Mouse (Mus musculus) heart, embryonic 12.5 days (tissue): ENCODE results near the gene Il1b. TPM values are rescaled to one million over a fixed set of nuclear protein-coding genes. Genes with fewer than 3 reads are reported as not detected.

ENCODE experiments used
- ATAC-seq: fragments of 200-750 bp; cut with Nextera tagmentation; 2 replicates; pipeline ENCODE4 v1.8.0; 2017; ENCODE audit warnings: moderate TSS enrichment, moderate library complexity; ENCODE audit not compliant: insufficient number of reproducible peaks, low FRiP score
- H3K27ac ChIP-seq: fragments of 300-500 bp; sonication (generic); 2 replicates; pipeline ENCODE4 v1.5.1; 2016; ENCODE audit warnings: mild to moderate bottlenecking, moderate library complexity; ENCODE audit not compliant: poor library complexity, severe bottlenecking
- H3K27me3 ChIP-seq: fragments of 300-500 bp; sonication (generic); replicated peaks from 2 replicates; pipeline ENCODE4 v1.6.1; 2016; ENCODE audit warnings: mild to moderate bottlenecking, moderate library complexity
- H3K36me3 ChIP-seq: fragments of 300-500 bp; sonication (generic); 2 replicates; pipeline ENCODE4 v1.6.1; 2016; ENCODE audit warnings: mild to moderate bottlenecking, moderate library complexity
- H3K4me1 ChIP-seq: fragments of 300-500 bp; sonication (generic); replicated peaks from 2 replicates; pipeline ENCODE4 v1.6.1; 2016; ENCODE audit warnings: mild to moderate bottlenecking
- H3K4me2 ChIP-seq: fragments of 300-500 bp; sonication (generic); 2 replicates; pipeline ENCODE4 v1.6.1; 2016; ENCODE audit warnings: mild to moderate bottlenecking, moderate library complexity
- H3K4me3 ChIP-seq: fragments of 300-500 bp; sonication (generic); 2 replicates; pipeline ENCODE4 v1.5.1; 2016; ENCODE audit warnings: mild to moderate bottlenecking
- H3K9ac ChIP-seq: fragments of 300-500 bp; sonication (generic); 2 replicates; pipeline ENCODE4 v1.6.1; 2016; ENCODE audit warnings: mild to moderate bottlenecking, moderate library complexity
- H3K9me3 ChIP-seq: fragments of 300-500 bp; sonication (generic); replicated peaks from 2 replicates; pipeline ENCODE4 v1.6.1; 2016; ENCODE audit warnings: mild to moderate bottlenecking, moderate library complexity
- WGBS: fragments of 180-500 bp; shearing (Covaris S2); methylation state at CpG from one replicate; pipeline ENCODE4 v1.1.7; 2016; 5-methylcytosine and 5-hydroxymethylcytosine counted together
- polyA plus RNA-seq: library from polyadenylated mRNA; unstranded; fragments of >200 nt; fragmentation: Nextera tagmentation; extraction: Ambion mirVana; gene quantifications from 2 replicates; pipeline ENCODE4 v1.2.1, GENCODE M21; 2016

The Il1b gene
- polyA plus RNA-seq, 1 experiment from 2014 or later, result 0.17 TPM

DNA sequence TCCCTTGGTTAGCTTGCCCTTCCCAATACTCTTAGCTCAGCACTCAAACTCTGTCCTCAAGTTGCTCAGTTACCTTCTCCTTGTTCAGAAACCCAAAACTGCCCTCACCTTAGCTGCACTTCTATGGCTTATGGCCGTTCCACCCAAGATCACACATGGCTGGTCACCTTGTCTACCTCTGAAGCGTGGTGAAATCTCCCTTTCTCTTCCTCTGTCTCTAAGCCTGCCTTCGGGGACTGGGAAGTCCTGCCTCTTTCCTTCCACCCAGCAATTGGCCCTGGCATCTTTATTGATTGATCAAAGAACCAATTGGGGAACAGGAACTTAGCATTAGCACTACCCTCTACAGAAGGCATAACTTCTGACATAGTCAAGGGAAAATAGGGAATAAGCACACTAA is 27.2 kb upstream of the Il1b start:
- no peak for ATAC-seq
- Histone ChIP-seq H3K9ac (no peak overlapping the region), H3K4me3 (no peak overlapping the region), H3K9me3 (no peaks in the 10 kb centered on the region), H3K36me3 (no peaks in the 10 kb centered on the region), H3K4me2 (no peak overlapping the region), H3K27ac (no peak overlapping the region), H3K27me3 (no peaks in the 10 kb centered on the region), H3K4me1 (no peaks in the 10 kb centered on the region)
- 75% methylated on average over 3 of the region's 3 CpGs for WGBS

DNA sequence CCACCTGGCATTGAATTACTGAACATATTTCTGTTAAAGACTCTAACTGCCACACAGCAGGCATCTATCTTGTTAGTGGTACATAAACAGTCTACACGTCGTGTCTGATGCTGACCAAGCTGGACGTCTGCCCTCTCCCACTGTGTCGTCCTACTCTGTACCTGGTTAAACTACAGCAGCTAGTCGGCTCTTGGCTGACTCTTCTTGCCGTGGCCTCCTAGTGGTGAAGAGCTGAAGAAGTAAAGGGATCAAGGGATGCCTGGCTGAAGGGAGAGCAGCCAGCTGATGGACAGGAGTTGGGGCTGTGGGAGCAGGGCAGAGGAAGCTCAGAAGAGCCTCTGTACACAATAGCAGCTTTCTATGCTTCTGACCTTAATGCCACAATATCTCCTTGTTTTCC is 22.6 kb upstream of the Il1b start:
- H3K4me2 ChIP-seq, result no peak overlapping the region
- WGBS, result 24% methylated on average over 6 of the region's 6 CpGs
- peak; percentile 63 for ATAC-seq

DNA sequence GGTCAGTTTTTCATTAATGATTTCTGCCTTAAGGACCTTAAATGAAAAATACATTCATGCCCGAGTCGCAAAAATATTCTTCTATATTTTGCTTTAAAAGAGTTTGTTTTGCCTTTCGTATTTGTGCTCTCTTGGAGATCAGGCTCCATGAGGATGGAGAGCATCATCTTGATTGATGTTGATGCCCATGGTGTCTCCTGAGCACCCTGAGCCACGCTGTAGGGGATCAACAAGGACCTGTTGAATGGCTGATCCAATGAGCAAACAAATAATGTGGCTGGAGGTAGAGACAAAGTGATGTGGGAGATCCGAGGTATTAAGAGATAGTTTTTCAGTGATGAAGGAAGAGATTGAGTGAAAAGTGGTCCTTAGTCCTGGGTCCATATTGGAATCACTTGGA is 19.2 kb upstream of the Il1b start:
- no peaks in the 10 kb centered on the region for H3K4me1 ChIP-seq
- WGBS, result 82% methylated on average over 5 of the region's 5 CpGs
- H3K9me3 ChIP-seq, result peaks cover 7% of the 10 kb centered on the region; the same call in 1 of the 2 replicates
- no peak overlapping the region for H3K9ac ChIP-seq
- H3K27me3 ChIP-seq, result no peaks in the 10 kb centered on the region
- no peak for ATAC-seq
- H3K4me3 ChIP-seq, result no peak overlapping the region
- H3K36me3 ChIP-seq, result no peaks in the 10 kb centered on the region
- no peak overlapping the region for H3K27ac ChIP-seq
- H3K4me2 ChIP-seq, result no peak overlapping the region

More for the DNA sequence above, 22.6 kb upstream of the Il1b start:
- H3K9me3 ChIP-seq, result no peaks in the 10 kb centered on the region
- H3K36me3 ChIP-seq, result no peaks in the 10 kb centered on the region
- H3K4me1 ChIP-seq, result no peaks in the 10 kb centered on the region
- H3K27ac ChIP-seq, result no peak overlapping the region
- no peak overlapping the region for H3K9ac ChIP-seq
- no peak overlapping the region for H3K4me3 ChIP-seq
- H3K27me3 ChIP-seq, result no peaks in the 10 kb centered on the region

DNA sequence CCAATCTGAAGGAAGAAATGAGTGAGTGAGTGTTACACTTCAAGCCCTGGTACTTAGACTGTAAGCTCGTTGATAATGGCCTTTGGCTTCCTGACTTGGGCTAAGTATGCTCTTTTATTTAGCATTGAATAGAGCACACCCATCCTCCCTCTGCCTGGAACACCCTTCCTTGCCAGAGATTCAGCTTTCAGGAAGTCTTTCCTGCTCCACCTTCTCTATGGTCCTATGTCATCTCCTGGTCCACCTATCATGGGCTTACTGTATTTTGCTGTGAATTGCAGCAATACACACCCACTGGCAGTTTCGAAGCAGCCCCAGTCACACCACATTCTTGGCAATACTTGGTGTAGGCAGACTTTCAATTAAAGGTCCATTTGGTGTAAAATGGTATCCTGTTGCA is 18.4 kb upstream of the Il1b start:
- H3K27ac ChIP-seq, result no peak overlapping the region
- H3K9ac ChIP-seq, result no peak overlapping the region
- ATAC-seq, result no peak
- H3K9me3 ChIP-seq, result peaks cover 7% of the 10 kb centered on the region; the same call in 1 of the 2 replicates
- no peak overlapping the region for H3K4me2 ChIP-seq
- WGBS, result 59% methylated on average over 2 of the region's 2 CpGs
- H3K27me3 ChIP-seq, result no peaks in the 10 kb centered on the region
- H3K36me3 ChIP-seq, result no peaks in the 10 kb centered on the region
- no peak overlapping the region for H3K4me3 ChIP-seq
- H3K4me1 ChIP-seq, result peaks cover under 1% of the 10 kb centered on the region

DNA sequence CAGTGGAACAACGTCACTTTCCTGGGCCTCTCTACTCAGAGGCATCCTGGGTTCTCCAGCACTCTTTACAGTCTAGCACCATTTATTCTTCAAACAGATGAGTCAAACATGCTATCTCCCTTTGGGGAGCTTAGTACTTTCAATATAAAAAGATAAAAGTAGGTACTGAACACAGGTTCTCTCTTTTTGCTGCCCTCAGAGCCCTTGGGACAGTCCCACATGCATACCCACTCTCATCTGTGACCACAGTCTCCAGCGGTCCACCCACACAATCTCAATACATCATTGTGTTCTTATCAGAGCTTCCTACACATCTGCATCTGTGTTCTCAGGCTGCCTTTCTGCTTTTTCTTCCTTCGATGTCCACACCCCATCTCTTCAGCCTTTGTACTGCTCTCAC is 14.4 kb upstream of the Il1b start:
- no peak for ATAC-seq
- no peak overlapping the region for H3K4me3 ChIP-seq
- H3K9me3 ChIP-seq, result peaks cover 7% of the 10 kb centered on the region; the same call in 1 of the 2 replicates
- WGBS, result 78% methylated on average over 3 of the region's 3 CpGs
- H3K9ac ChIP-seq, result no peak overlapping the region
- H3K27ac ChIP-seq, result no peak overlapping the region
- no peaks in the 10 kb centered on the region for H3K27me3 ChIP-seq
- H3K4me1 ChIP-seq, result peaks cover 9% of the 10 kb centered on the region
- no peak overlapping the region for H3K4me2 ChIP-seq
- no peaks in the 10 kb centered on the region for H3K36me3 ChIP-seq

DNA sequence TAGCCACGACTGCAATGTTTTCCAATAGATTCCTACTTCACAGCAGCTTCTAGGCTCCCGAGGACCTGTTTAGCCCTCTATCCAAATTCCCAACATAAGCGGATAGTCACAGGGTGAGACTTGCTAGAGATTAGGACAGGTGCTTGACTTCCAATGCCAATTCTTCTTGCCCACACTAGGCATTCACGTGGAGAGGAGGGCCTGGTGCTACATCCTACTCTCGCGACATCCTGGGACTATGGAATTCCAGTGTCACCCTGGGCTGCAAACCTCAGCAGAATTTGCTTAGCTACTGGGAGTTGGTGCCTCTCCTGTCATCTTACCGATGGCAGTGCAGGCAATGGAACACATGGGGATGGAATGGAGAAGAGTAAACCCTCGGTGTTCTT is 13.3 kb upstream of the Il1b start:
- H3K4me3 ChIP-seq, result no peak overlapping the region
- H3K4me2 ChIP-seq, result no peak overlapping the region
- 66% methylated on average over 8 of the region's 8 CpGs for WGBS
- no peaks in the 10 kb centered on the region for H3K36me3 ChIP-seq
- no peaks in the 10 kb centered on the region for H3K27me3 ChIP-seq
- H3K27ac ChIP-seq, result peak overlapping the region; percentile 31
- H3K4me1 ChIP-seq, result peaks cover 9% of the 10 kb centered on the region
- no peak overlapping the region for H3K9ac ChIP-seq
- ATAC-seq, result no peak
- peaks cover 7% of the 10 kb centered on the region; the same call in 1 of the 2 replicates for H3K9me3 ChIP-seq

DNA sequence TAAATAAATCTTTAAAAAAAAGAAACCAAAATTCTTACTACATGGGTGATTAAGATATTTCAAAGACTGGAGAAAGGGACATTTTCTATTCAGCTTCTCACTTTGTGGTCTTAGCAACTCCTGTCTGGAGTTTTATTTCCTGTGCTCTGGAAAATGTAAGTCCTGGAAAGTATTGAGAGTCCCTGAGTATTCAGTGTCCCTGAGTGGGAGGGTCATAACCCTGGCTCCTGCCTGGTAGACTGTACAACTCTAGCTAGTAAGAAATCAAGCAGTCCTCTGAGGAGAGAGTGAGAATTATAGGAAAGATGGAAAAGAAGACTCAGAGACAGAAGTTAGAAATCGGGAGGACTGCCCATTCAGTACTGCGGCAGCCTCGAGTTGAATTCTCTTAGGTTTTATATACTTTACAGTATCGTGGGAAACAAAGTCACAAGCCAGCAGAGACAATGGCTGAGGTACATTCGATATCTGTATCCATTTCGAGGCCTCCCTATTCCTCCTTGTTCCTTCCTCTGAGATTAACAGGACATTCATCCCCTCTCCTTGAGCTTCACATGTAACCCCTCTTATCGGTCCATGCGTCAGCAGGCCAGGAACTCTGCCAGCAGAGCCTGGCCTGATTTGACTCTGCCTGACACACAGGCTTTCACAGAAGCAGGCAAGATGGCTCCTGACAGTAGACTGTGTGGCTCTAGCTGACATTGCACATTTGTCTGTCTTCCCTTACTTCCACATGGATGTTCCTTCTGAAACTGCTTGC is 12.8 kb upstream of the Il1b start:
- Histone ChIP-seq H3K4me2 (no peak overlapping the region), H3K4me3 (no peak overlapping the region), H3K4me1 (peaks cover 9% of the 10 kb centered on the region), H3K9me3 (peaks cover 7% of the 10 kb centered on the region; the same call in 1 of the 2 replicates), H3K9ac (no peak overlapping the region), H3K27ac (peak overlapping the region; percentile 80), H3K36me3 (no peaks in the 10 kb centered on the region), H3K27me3 (no peaks in the 10 kb centered on the region)
- ATAC-seq, result peak; percentile 91
- 52% methylated on average over 8 of the region's 8 CpGs for WGBS

DNA sequence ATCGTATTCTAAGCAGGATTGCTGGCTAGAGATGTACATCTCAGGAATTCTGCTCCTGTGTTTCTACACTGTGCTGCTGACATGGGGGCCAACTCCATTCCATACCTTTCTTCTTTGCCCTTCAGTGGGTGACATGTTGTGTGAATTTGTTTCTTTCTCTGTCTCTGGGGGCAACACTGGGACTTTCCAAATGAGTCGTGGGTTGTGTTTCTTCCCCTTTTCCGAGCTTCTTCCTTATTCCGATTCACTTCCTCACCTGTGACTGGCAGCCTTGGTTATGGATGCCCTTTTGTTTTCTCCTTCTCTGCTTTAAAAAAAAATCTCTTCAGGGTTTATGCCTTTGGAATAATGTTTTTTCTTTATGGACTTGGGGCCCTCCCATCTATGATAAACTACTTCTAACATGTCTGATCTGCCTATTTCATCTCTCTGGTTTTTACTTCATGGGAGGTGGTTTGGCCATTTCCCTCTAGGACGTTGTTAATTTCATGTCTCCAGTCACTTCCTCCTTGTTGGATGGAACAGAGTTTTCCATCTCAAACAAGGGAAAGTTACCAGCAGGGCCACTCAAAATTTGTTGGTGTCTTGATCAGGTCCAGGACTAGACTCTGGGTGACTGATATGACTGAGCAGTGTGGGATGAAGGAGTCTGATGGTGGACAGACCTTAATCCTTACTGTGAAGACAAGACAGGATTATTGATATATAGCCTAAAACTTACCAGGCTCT is 10.0 kb upstream of the Il1b start:
- no peak overlapping the region for H3K4me2 ChIP-seq
- H3K4me1 ChIP-seq, result peaks cover 9% of the 10 kb centered on the region
- no peak overlapping the region for H3K4me3 ChIP-seq
- no peak overlapping the region for H3K27ac ChIP-seq
- 72% methylated on average over 5 of the region's 5 CpGs for WGBS
- H3K27me3 ChIP-seq, result no peaks in the 10 kb centered on the region
- no peak overlapping the region for H3K9ac ChIP-seq
- ATAC-seq, result no peak
- no peaks in the 10 kb centered on the region for H3K36me3 ChIP-seq
- H3K9me3 ChIP-seq, result peaks cover 5% of the 10 kb centered on the region; the same call in 1 of the 2 replicates

DNA sequence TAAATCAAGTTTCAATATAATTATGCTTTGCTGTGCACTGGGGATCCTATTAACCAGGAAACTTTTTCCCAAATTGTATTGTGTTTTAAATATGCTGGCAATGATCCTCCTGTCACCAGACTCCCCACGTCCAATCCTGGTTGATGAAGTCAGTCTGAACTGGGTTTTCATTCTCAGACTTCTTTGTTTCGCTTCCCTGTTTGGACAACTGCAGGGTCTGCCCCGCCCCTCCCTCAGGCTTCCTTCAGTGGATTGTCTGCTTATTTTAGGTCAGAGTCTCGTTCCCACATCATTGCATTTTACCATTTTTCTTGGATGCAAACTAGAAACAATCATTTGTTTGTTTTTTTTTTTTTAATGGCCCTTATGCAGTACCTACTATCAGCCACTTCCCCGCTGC is 9.3 kb upstream of the Il1b start:
- Histone ChIP-seq H3K9ac (no peak overlapping the region), H3K9me3 (no peaks in the 10 kb centered on the region), H3K4me1 (peaks cover 9% of the 10 kb centered on the region), H3K4me3 (no peak overlapping the region), H3K27ac (no peak overlapping the region), H3K4me2 (no peak overlapping the region), H3K27me3 (no peaks in the 10 kb centered on the region), H3K36me3 (no peaks in the 10 kb centered on the region)
- 71% methylated on average over 5 of the region's 5 CpGs for WGBS
- no peak for ATAC-seq

DNA sequence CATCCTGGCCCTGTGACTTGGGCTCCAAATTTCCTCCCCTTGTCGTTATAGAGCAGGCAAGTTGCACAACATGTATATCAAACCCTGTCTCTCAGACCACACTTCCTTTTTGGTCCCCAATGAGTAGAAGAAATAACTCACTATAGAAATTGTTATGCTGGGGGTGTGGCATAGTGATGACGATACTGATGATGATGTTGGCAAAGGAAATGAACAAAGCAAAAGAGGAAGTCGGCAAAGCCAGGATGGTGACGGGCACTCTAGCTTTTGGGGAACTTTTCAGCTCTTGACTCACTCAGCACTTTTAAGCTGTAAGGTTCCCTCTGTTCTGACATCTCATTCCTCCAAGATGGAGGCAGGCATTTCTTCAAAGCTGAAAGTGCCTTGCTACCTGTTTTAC is 2.4 kb upstream of the Il1b start:
- Histone ChIP-seq H3K27ac (no peak overlapping the region), H3K36me3 (no peaks in the 10 kb centered on the region), H3K4me1 (no peaks in the 10 kb centered on the region), H3K9ac (no peak overlapping the region), H3K4me2 (no peak overlapping the region), H3K27me3 (no peaks in the 10 kb centered on the region), H3K4me3 (no peak overlapping the region), H3K9me3 (no peaks in the 10 kb centered on the region)
- ATAC-seq, result no peak
- WGBS, result 81% methylated on average over 4 of the region's 4 CpGs

DNA sequence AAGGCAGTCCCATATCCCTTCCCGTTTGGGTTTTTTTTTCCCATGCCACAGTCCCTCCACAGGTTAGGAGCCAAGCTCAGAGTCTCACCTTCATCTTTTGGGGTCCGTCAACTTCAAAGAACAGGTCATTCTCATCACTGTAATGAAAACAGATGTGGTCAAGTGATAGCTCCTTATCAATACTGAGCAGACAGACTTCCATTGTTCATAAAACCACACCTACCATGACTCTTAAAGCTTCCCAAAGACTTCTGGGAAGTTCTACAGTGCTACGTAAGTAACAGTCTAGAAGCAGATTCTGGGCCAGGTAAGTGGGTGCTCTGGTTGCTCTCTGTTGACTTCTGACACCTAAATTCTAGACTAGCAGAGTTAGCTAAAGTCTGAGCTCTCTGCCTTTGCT is 1.3 kb downstream of the Il1b start:
- Histone ChIP-seq H3K27ac (no peak overlapping the region), H3K9me3 (no peaks in the 10 kb centered on the region), H3K9ac (no peak overlapping the region), H3K4me3 (no peak overlapping the region), H3K27me3 (no peaks in the 10 kb centered on the region), H3K4me2 (no peak overlapping the region), H3K4me1 (no peaks in the 10 kb centered on the region), H3K36me3 (no peaks in the 10 kb centered on the region)
- WGBS, result 58% methylated on average over 3 of the region's 3 CpGs
- ATAC-seq, result peak; percentile 82; the same call in 1 of the 2 replicates
